Mouse (Mus musculus) hindbrain, postnatal 0 days (tissue): ENCODE measurements around the gene Optn. TPM values are rescaled to one million over a fixed set of nuclear protein-coding genes. Genes with fewer than 3 reads are reported as not detected.

Experiments used
- ATAC-seq: fragments of 200-750 bp; cut with Nextera tagmentation; 2 replicates; pipeline ENCODE4 v1.8.0; 2017; ENCODE audit warnings: mild to moderate bottlenecking, moderate TSS enrichment, moderate library complexity
- DNase-seq: peaks from one replicate; pipeline ENCODE4 v3.0.0-alpha.2; 2015; ENCODE audit warnings: low spot score
- H3K27ac ChIP-seq: fragments of 300-500 bp; sonication (generic); 2 replicates; pipeline ENCODE4 v1.5.1; 2014; ENCODE audit warnings: mild to moderate bottlenecking
- H3K27me3 ChIP-seq: fragments of 300-500 bp; sonication (generic); 2 replicates; pipeline ENCODE4 v1.6.1; 2014; ENCODE audit warnings: low read length, mixed read lengths; ENCODE audit not compliant: insufficient read depth
- H3K36me3 ChIP-seq: fragments of 300-500 bp; sonication (generic); 2 replicates; pipeline ENCODE4 v1.6.1; 2014; ENCODE audit warnings: low read length, mixed read lengths; ENCODE audit not compliant: insufficient read depth
- H3K4me1 ChIP-seq: fragments of 300-500 bp; sonication (generic); 2 replicates; pipeline ENCODE4 v1.6.1; 2014; ENCODE audit warnings: antibody characterized with exemption, low read length, mixed read lengths; ENCODE audit not compliant: insufficient read depth
- H3K4me2 ChIP-seq: fragments of 300-500 bp; sonication (generic); 2 replicates; pipeline ENCODE4 v1.6.1; 2014; ENCODE audit warnings: low read depth, mild to moderate bottlenecking, low read length, moderate library complexity, mixed read lengths
- H3K4me3 ChIP-seq: fragments of 300-500 bp; sonication (generic); 2 replicates; pipeline ENCODE4 v1.5.1; 2014; ENCODE audit warnings: low read length
- H3K9ac ChIP-seq: fragments of 300-500 bp; sonication (generic); replicated peaks from 2 replicates; pipeline ENCODE4 v1.6.1; 2014; ENCODE audit warnings: mild to moderate bottlenecking, low read length, moderate library complexity, mixed read lengths
- H3K9me3 ChIP-seq: fragments of 300-500 bp; sonication (generic); 2 replicates; pipeline ENCODE4 v1.6.1; 2016; ENCODE audit warnings: low read length, mixed read lengths
- CTCF ChIP-seq: IDR thresholded peaks from 2 replicates; pipeline ENCODE4 v1.5.1; 2016; ENCODE audit warnings: antibody characterized with exemption, control low read depth, low read depth
- WGBS: fragments of 180-500 bp; shearing (Covaris S2); extraction: QIAGEN DNeasy Blood & Tissue Kit; methylation state at CpG from one replicate; pipeline ENCODE4 v1.1.7; 2014; 5-methylcytosine and 5-hydroxymethylcytosine counted together
- polyA plus RNA-seq: library from polyadenylated mRNA; unstranded; fragments of >200 nt; fragmentation: Nextera tagmentation; extraction: Ambion mirVana; gene quantifications from 2 replicates; pipeline ENCODE4 v1.2.1, GENCODE M21; 2015
- total RNA-seq: library from RNA; depleted of rRNA; stranded (reverse); fragments of >200 nt; gene quantifications from 2 replicates; pipeline ENCODE4 v1.2.3, GENCODE M21; 2014; rRNA removed

The Optn gene
- total and polyA plus RNA-seq, 2 experiments from 2014 or later, result 39.2 to 39.3 TPM

DNA sequence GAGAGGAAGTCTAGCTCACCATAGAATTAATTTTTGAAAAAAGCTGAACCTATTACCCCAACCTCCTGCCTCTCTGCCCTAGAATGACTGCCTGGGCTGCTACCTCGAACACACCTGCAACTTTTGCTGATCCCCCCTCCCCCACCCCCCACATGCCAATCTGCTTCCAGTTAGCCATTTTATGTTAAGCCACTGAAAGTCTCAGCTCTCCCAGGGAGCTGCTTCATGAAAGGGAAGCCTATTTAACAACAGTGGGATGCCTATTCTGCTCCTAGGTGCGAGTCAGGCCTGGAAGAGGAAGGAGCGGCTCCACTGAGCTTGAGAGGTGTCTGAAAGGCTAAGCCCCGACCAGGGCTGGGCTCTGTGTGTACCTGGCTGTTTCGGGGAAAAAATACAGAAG lies 79.9 kb downstream of the Optn start:
- no peak overlapping the region for H3K27ac ChIP-seq
- H3K4me3 ChIP-seq, result no peak overlapping the region
- no peaks in the 10 kb centered on the region for H3K9me3 ChIP-seq
- ATAC-seq (no peak), DNase-seq (no peak)
- no peaks in the 10 kb centered on the region for H3K36me3 ChIP-seq
- peaks cover under 1% of the 10 kb centered on the region; the same call in 1 of the 2 replicates for H3K4me1 ChIP-seq
- H3K9ac ChIP-seq, result no peak overlapping the region
- no peak for TF ChIP-seq CTCF
- no peaks in the 10 kb centered on the region for H3K27me3 ChIP-seq
- no peak overlapping the region for H3K4me2 ChIP-seq
- 33% methylated on average over 5 of the region's 5 CpGs for WGBS

DNA sequence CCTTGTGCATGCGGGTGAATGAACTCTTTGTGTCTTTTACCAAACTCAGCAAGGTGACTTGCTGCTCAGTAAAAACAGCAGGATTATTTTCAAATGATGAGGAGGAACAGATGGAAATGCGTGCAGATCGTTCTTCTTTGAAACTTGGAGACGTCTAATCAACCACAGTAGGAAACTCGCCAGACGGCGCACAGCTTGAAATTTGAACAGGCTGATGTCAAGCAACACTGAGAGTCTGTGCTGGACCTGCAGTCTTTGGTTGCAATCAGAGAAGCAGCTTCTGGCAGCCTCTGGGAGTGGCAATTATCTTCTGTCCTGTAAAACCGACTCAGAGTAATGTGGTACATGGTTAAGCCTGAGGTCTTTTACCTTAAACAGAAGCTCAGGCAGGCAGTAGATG lies 85.8 kb downstream of the Optn start:
- Histone ChIP-seq H3K36me3 (no peaks in the 10 kb centered on the region), H3K4me1 (peaks cover 6% of the 10 kb centered on the region; the same call in 1 of the 2 replicates), H3K27me3 (no peaks in the 10 kb centered on the region), H3K27ac (peak overlapping the region; percentile 59; the same call in 1 of the 2 replicates), H3K9me3 (no peaks in the 10 kb centered on the region), H3K4me2 (no peak overlapping the region), H3K9ac (no peak overlapping the region), H3K4me3 (no peak overlapping the region)
- DNase-seq (peak; percentile 79), ATAC-seq (peak; percentile 56)
- no peak for TF ChIP-seq CTCF
- 23% methylated on average over 8 of the region's 8 CpGs for WGBS

DNA sequence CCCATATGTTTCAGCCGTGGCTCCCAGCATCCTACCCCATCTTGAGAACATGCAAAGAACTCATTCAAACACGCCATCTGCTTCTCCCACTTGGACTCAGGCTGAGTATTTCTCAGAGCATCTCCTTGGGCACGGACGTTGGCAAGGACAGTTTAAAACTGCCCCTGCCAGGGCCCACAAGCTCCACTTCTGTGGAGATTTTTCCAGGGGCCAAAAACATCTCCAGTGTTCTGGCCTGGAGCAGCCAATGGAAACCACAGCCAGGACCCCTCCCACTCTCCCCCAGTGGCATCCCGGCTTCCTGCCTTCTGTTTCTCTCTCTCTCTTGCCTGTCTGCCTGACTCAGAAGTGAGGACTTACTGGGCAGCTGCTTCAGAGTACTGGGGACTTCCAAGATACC lies 88.0 kb downstream of the Optn start, which contains the start of gene Ucma:
Ucma (plus strand) TSS at position 316 of the 400 bp plus-strand sequence.
- no peak within 1 kb of the TSS for H3K4me3 ChIP-seq
- peak within 1 kb of the TSS; percentile 22; the same call in 1 of the 2 replicates for H3K27ac ChIP-seq
- DNase-seq (peak; percentile 40), ATAC-seq (peak; percentile 35; the same call in 1 of the 2 replicates)
- H3K4me1 ChIP-seq, result peaks cover 6% of the 10 kb centered on the region; the same call in 1 of the 2 replicates
- H3K4me2 ChIP-seq, result no peak within 1 kb of the TSS
- no peak for TF ChIP-seq CTCF
- H3K9me3 ChIP-seq, result no peaks in the 10 kb centered on the region
- H3K27me3 ChIP-seq, result no peaks in the 10 kb centered on the region
- WGBS, result 53% methylated on average over 5 of the region's 5 CpGs
- no peaks in the 10 kb centered on the region for H3K36me3 ChIP-seq
- no peak within 1 kb of the TSS for H3K9ac ChIP-seq

Other genes starting within 250 kb of the Optn start
- gene Sephs1, start 182.5 kb downstream of the Optn start, total RNA-seq, result 70.4 and 75.6 TPM in 2 replicates
- gene Sephs1, start 182.5 kb downstream of the Optn start, polyA plus RNA-seq, result 43.8 and 46.0 TPM in 2 replicates
- gene Phyh, start 145.0 kb downstream of the Optn start, total RNA-seq, result 74.6 and 78.4 TPM in 2 replicates
- gene Phyh, start 145.0 kb downstream of the Optn start, polyA plus RNA-seq, result 127 and 133 TPM in 2 replicates
- gene Ucma, start 87.9 kb downstream of the Optn start, total RNA-seq, result 11.9 and 13.2 TPM in 2 replicates
- 5.3 and 6.2 TPM in 2 replicates for gene Ucma, start 87.9 kb downstream of the Optn start, polyA plus RNA-seq
- 4.9 and 7.7 TPM in 2 replicates for gene Mcm10, start 51.3 kb downstream of the Optn start, total RNA-seq
- gene Mcm10, start 51.3 kb downstream of the Optn start, polyA plus RNA-seq, result 3.9 and 4.8 TPM in 2 replicates
- 18.9 and 21.5 TPM in 2 replicates for gene Ccdc3, start 73.7 kb upstream of the Optn start, total RNA-seq
- 7.1 and 8.4 TPM in 2 replicates for gene Ccdc3, start 73.7 kb upstream of the Optn start, polyA plus RNA-seq